Mouse (Mus musculus) liver, embryonic 15.5 days (tissue): Measurements from ENCODE around the gene Inpp5b. TPM values are rescaled to one million over a fixed set of nuclear protein-coding genes. Genes with fewer than 3 reads are reported as not detected.

ENCODE experiments used
- ATAC-seq: fragments of 200-750 bp; cut with Nextera tagmentation; 2 replicates; pipeline ENCODE4 v1.8.0; 2017; ENCODE audit warnings: moderate number of reproducible peaks, mild to moderate bottlenecking, moderate library complexity; ENCODE audit not compliant: insufficient read depth
- H3K27ac ChIP-seq: fragments of 300-500 bp; sonication (generic); replicated peaks from 2 replicates; pipeline ENCODE4 v1.5.1; 2015; ENCODE audit warnings: mild to moderate bottlenecking, inconsistent platforms
- H3K27me3 ChIP-seq: fragments of 300-500 bp; sonication (generic); 2 replicates; pipeline ENCODE4 v1.6.1; 2015; ENCODE audit warnings: mild to moderate bottlenecking, inconsistent platforms
- H3K36me3 ChIP-seq: fragments of 300-500 bp; sonication (generic); replicated peaks from 2 replicates; pipeline ENCODE4 v1.6.1; 2015; ENCODE audit warnings: moderate library complexity, mild to moderate bottlenecking, inconsistent platforms
- H3K4me1 ChIP-seq: fragments of 300-500 bp; sonication (generic); replicated peaks from 2 replicates; pipeline ENCODE4 v1.6.1; 2015; ENCODE audit warnings: inconsistent platforms
- H3K4me2 ChIP-seq: fragments of 300-500 bp; sonication (generic); 2 replicates; pipeline ENCODE4 v1.6.1; 2015; ENCODE audit warnings: moderate library complexity, mild to moderate bottlenecking, inconsistent platforms
- H3K4me3 ChIP-seq: fragments of 300-500 bp; sonication (generic); replicated peaks from 2 replicates; pipeline ENCODE4 v1.5.1; 2015; ENCODE audit warnings: mild to moderate bottlenecking, inconsistent platforms
- H3K9ac ChIP-seq: fragments of 300-500 bp; sonication (generic); 2 replicates; pipeline ENCODE4 v1.6.1; 2015; ENCODE audit warnings: moderate library complexity, mild to moderate bottlenecking, inconsistent platforms
- H3K9me3 ChIP-seq: fragments of 300-500 bp; sonication (generic); replicated peaks from 2 replicates; pipeline ENCODE4 v1.6.1; 2016; ENCODE audit warnings: inconsistent platforms
- WGBS: fragments of 180-500 bp; shearing (Covaris S2); methylation state at CpG from one replicate; pipeline ENCODE4 v1.1.7; 2015; ENCODE audit warnings: mixed read lengths; ENCODE audit not compliant: insufficient replicate concordance; 5-methylcytosine and 5-hydroxymethylcytosine counted together
- polyA plus RNA-seq: library from polyadenylated mRNA; unstranded; fragments of >200 nt; fragmentation: Nextera tagmentation; extraction: Ambion mirVana; gene quantifications from 2 replicates; pipeline ENCODE4 v1.2.1, GENCODE M21; 2015

Inpp5b gene
- polyA plus RNA-seq, 1 experiment from 2014 or later = 38.3 TPM

DNA sequence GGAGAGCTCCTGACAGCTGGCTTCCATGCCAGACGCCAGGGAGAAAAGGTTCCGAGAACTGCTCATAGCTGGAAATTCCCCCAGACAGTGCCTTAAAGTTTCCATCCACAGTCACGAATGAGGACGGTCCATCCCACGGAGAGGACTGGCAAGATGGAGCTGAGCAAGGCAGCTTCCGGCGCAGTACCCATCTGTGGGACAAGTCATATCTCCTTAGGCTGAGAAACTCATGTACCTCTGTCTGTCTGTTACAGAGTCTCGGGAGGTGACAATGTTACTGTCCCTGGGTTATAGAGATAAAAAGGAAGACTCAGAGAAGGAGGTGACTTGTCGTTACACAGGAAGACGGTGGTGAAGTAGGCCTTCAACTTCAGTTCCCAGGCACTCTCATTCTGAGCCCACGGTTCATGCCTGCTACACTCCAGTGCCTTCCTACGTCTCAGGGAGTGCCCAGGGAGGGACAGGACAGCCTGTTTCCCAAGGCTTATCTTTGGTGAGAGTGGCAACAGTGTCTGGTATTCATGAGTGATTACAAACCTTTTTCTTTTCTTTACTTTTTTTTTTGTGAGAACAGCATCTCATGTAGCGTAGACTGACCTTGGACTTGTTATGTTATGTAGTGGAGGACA is 27.4 kb downstream of the Inpp5b start:
- Histone ChIP-seq H3K36me3 (peaks cover 9% of the 10 kb centered on the region; the same call in 1 of the 2 replicates), H3K9me3 (no peaks in the 10 kb centered on the region), H3K4me3 (0 out of 2 replicates have a peak overlapping the region, but pooled peaks have one; percentile 6), H3K9ac (no peak overlapping the region), H3K4me2 (peak overlapping the region; percentile 55), H3K27me3 (no peaks in the 10 kb centered on the region), H3K27ac (peak overlapping the region; percentile 73), H3K4me1 (peaks cover 92% of the 10 kb centered on the region)
- WGBS = 19% methylated on average over 13 of the region's 13 CpGs
- ATAC-seq = peak; percentile 71

DNA sequence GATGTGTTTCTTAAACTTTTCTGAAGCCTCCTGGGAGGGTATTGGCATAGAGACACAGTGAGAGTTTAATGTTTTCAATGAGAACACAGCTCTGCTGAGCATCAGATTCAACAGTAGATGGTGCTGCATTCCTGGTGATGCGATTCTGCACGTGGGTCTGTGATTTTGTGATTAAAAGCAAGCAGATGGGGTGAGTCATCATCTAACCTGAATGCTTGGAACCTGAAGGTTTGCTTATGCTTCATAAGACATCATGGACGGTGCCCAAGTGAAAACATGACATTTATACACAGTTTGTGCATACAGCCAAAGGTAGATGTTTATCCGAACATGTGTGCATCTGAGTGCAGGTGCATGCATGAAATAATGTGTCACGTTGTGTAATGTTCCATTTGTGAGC is 29.0 kb downstream of the Inpp5b start:
- no peaks in the 10 kb centered on the region for H3K27me3 ChIP-seq
- ATAC-seq = no peak
- no peak overlapping the region for H3K4me3 ChIP-seq
- H3K4me2 ChIP-seq = no peak overlapping the region
- no peak overlapping the region for H3K9ac ChIP-seq
- H3K9me3 ChIP-seq = no peaks in the 10 kb centered on the region
- H3K36me3 ChIP-seq = peaks cover 9% of the 10 kb centered on the region; the same call in 1 of the 2 replicates
- H3K27ac ChIP-seq = peak overlapping the region; percentile 14; the same call in 1 of the 2 replicates
- WGBS = 59% methylated on average over 5 of the region's 5 CpGs
- peaks cover 97% of the 10 kb centered on the region for H3K4me1 ChIP-seq

DNA sequence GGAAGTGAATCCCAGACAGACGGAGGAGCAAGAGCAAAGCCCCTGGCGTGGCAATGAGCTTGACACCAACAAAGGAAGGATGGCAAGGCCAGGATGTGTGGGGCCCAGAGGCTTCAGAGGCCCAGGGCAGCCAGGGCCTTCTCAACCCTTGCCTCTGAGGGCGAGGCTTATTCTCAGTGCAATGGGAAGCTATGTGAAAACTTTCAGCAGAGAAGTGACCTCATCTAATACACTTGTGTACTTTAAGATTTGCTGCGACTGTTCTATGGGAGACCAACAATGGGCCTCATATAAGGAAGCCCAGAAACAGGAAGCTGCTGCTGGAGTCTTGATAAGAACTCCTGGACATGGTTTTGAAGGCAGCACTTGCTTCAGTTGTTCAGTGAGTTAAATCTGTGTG is 30.5 kb downstream of the Inpp5b start:
- Histone ChIP-seq H3K4me3 (no peak overlapping the region), H3K9me3 (no peaks in the 10 kb centered on the region), H3K27ac (peak overlapping the region; percentile 92), H3K27me3 (no peaks in the 10 kb centered on the region), H3K9ac (no peak overlapping the region), H3K4me1 (peaks cover 89% of the 10 kb centered on the region), H3K36me3 (peaks cover 21% of the 10 kb centered on the region), H3K4me2 (no peak overlapping the region)
- no peak for ATAC-seq
- WGBS = 16% methylated on average over 4 of the region's 4 CpGs

DNA sequence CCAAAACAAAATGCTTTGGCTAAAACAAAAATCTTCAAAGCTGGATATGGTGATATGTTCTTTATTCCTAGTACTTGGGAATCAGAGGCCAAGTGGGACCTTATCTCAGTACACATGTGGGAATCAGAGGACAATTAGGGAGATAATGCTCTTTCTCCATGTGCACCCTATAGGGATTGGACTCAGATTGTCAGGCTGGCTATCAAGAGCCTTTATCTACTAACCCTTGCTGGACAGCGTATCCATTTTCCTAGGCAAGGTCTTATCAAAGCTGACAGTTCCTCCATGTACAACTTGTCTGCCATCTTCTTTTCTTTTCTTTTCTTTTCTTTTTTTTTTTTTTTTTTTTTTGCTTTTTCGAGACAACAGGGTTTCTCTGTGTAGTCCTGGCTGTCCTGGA is 31.8 kb downstream of the Inpp5b start:
- H3K36me3 ChIP-seq = peaks cover 34% of the 10 kb centered on the region
- WGBS = 17% methylated on average over 2 of the region's 2 CpGs
- peak overlapping the region; percentile 92 for H3K27ac ChIP-seq
- H3K4me1 ChIP-seq = peaks cover 76% of the 10 kb centered on the region
- no peak overlapping the region for H3K9ac ChIP-seq
- no peaks in the 10 kb centered on the region for H3K9me3 ChIP-seq
- no peaks in the 10 kb centered on the region for H3K27me3 ChIP-seq
- ATAC-seq = no peak
- no peak overlapping the region for H3K4me3 ChIP-seq
- peak overlapping the region; percentile 70 for H3K4me2 ChIP-seq

DNA sequence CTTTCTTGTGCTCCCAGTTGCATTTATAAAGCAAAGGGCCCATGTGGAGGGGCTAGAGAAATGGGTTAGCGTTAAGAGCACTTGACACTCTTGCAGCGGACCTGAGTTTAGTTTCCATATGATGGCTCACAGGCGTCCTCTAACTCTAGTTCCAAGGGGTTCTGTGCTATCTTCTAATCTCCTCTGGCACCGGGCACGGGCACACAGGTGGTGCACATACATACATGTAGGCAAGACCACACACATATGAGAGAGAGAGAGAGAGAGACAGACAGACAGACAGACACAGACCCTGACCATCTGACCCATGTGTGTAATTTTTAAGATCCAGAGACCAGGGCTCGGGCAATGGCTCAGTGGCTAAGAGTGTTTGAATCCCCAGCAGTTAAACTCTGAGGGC is 32.3 kb downstream of the Inpp5b start:
- Histone ChIP-seq H3K9ac (peak overlapping the region; percentile 55), H3K27ac (peak overlapping the region; percentile 92), H3K27me3 (no peaks in the 10 kb centered on the region), H3K9me3 (no peaks in the 10 kb centered on the region), H3K4me3 (peak overlapping the region; percentile 30), H3K36me3 (peaks cover 40% of the 10 kb centered on the region), H3K4me1 (peaks cover 70% of the 10 kb centered on the region), H3K4me2 (peak overlapping the region; percentile 70)
- peak; percentile 66 for ATAC-seq
- 45% methylated on average over 6 of the region's 6 CpGs for WGBS

DNA sequence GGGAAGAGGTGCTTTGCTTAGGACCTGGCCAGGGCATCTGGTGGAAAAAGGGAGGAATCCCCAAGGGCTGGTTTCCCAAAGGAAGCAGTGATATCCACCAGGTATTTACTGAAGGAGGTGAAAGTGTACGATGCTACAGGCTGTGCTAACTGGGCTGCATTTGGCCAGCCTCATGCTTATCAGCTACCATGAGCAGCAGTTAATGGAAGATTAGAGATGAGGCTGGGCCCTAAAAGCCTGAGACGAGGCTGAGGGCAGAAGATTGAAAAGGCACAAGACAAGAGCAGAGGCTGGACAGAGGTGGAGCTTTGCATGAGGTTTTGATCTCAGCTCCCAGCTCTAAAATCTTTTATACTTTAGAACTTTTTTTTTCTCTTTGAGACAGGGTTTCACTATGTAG is 32.8 kb downstream of the Inpp5b start:
- 12% methylated on average over 2 of the region's 2 CpGs for WGBS
- peak overlapping the region; percentile 55 for H3K9ac ChIP-seq
- H3K9me3 ChIP-seq = no peaks in the 10 kb centered on the region
- peak overlapping the region; percentile 30 for H3K4me3 ChIP-seq
- peaks cover 44% of the 10 kb centered on the region for H3K36me3 ChIP-seq
- H3K4me2 ChIP-seq = peak overlapping the region; percentile 70
- peak; percentile 97 for ATAC-seq
- peak overlapping the region; percentile 92 for H3K27ac ChIP-seq
- H3K27me3 ChIP-seq = no peaks in the 10 kb centered on the region
- peaks cover 66% of the 10 kb centered on the region for H3K4me1 ChIP-seq

DNA sequence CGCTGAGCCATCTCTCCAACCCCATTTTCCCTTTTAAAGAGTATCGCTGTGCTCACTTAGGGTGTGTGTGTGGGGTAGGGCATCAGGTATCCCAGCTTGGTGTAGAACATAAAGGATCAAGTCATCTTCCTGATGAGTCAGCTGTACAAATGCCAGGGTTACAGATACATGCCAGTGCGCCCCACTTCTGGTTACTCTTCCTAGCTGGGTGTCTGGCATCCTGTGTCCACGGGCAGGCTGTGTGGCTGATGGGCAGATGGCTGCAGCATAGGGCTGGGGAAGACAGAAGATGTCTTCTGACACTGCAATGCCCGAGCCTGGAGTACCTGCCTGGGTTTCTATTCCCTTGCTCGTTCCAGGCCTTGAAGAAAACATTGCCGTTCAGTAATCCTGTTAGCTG is 39.7 kb downstream of the Inpp5b start:
- H3K9ac ChIP-seq = no peak overlapping the region
- H3K27me3 ChIP-seq = no peaks in the 10 kb centered on the region
- no peaks in the 10 kb centered on the region for H3K9me3 ChIP-seq
- H3K4me3 ChIP-seq = no peak overlapping the region
- peaks cover under 1% of the 10 kb centered on the region; the same call in 1 of the 2 replicates for H3K4me1 ChIP-seq
- no peak for ATAC-seq
- WGBS = 89% methylated on average over 7 of the region's 7 CpGs
- no peak overlapping the region for H3K4me2 ChIP-seq
- H3K36me3 ChIP-seq = peaks cover 96% of the 10 kb centered on the region
- H3K27ac ChIP-seq = no peak overlapping the region

DNA sequence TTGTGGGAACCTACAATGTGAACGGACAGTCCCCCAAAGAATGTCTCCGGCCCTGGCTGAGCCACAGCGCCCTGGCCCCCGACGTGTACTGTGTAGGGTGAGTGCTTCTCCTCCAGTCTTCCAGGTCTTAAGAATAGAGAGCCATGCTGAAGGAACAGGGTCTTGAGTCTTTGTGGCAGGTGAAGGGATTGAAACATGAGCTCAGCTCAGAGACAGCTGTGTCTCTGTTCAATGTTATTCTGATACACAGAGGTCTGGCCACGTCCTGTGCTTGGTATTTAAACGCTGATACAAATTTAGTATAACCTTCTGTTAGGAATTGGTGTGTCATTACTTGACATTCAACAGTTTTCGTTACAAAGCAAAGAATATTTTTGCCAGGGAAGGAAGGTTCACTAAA is 40.7 kb downstream of the Inpp5b start:
- Histone ChIP-seq H3K4me1 (no peaks in the 10 kb centered on the region), H3K27me3 (no peaks in the 10 kb centered on the region), H3K36me3 (peaks cover 98% of the 10 kb centered on the region), H3K4me2 (no peak overlapping the region), H3K27ac (no peak overlapping the region), H3K4me3 (no peak overlapping the region), H3K9ac (no peak overlapping the region), H3K9me3 (no peaks in the 10 kb centered on the region)
- no peak for ATAC-seq
- 85% methylated on average over 8 of the region's 8 CpGs for WGBS

DNA sequence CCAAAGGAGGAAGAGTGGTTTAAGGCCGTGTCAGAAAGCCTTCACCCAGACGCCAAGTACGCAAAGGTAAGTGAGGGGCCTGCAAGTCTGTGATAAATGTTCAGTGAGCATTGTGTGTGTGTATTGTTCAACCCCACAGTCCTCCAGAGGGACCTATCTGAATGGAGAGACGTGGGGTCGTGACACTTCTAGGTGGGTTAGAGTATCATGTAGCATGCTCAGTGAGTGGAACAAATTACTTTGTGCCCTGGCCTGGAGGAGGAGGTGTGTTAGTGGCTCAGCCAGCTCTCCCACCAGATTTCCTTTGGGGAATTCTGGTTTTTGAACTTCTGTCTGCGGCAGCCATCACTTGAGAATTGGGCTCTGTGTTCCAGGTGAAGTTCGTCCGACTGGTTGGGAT is 42.3 kb downstream of the Inpp5b start:
- 80% methylated on average over 8 of the region's 8 CpGs for WGBS
- no peaks in the 10 kb centered on the region for H3K9me3 ChIP-seq
- no peak overlapping the region for H3K4me2 ChIP-seq
- no peaks in the 10 kb centered on the region for H3K27me3 ChIP-seq
- no peak overlapping the region for H3K4me3 ChIP-seq
- no peak overlapping the region for H3K9ac ChIP-seq
- H3K36me3 ChIP-seq = peaks cover 95% of the 10 kb centered on the region
- ATAC-seq = no peak
- H3K4me1 ChIP-seq = no peaks in the 10 kb centered on the region
- H3K27ac ChIP-seq = no peak overlapping the region

DNA sequence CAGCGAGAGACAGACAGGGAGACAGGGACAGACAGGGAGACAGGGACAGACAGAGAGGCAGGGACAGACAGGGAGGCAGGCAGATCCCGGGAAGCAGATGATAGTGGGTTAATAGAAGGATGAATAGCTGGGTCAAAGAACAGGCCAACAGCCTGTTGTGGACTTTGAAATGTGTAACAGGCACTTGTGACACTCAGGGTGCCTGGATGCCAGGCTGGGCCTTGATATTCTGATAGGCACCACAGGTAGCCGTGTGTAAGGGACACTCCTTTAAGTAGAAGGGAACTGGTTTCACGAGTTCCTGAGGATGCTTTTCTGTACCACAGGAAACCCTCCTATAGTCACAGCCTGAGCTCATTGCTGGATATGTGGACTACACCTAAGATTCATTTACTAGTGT is 48.4 kb downstream of the Inpp5b start:
- Histone ChIP-seq H3K27ac (no peak overlapping the region), H3K9ac (no peak overlapping the region), H3K4me3 (no peak overlapping the region), H3K4me2 (no peak overlapping the region), H3K4me1 (no peaks in the 10 kb centered on the region), H3K9me3 (no peaks in the 10 kb centered on the region), H3K27me3 (no peaks in the 10 kb centered on the region), H3K36me3 (peaks cover 98% of the 10 kb centered on the region)
- WGBS = 80% methylated on average over 4 of the region's 4 CpGs
- ATAC-seq = no peak

DNA sequence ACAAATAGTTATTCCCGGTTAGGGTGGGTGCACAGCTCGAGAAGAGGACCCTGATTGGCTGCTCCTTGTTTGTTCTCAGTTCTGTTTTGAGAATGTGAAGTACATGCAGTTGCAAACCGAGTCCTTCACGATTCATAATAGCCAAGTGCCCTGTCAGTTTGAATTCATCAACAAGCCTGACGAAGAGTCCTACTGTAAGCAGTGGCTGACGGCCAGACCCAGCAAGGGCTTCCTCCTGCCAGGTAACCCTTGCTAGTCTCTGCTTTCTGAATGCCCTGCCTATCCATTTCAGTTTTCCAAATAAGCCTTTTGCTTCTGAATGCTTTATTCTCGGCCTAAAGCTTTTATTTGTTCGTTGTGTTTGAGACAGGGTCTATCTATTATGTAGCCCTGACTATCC is 50.5 kb downstream of the Inpp5b start:
- Histone ChIP-seq H3K9me3 (no peaks in the 10 kb centered on the region), H3K4me1 (no peaks in the 10 kb centered on the region), H3K4me2 (no peak overlapping the region), H3K27me3 (no peaks in the 10 kb centered on the region), H3K36me3 (peaks cover 96% of the 10 kb centered on the region), H3K4me3 (no peak overlapping the region), H3K9ac (no peak overlapping the region), H3K27ac (no peak overlapping the region)
- WGBS = 86% methylated on average over 8 of the region's 8 CpGs
- ATAC-seq = no peak

DNA sequence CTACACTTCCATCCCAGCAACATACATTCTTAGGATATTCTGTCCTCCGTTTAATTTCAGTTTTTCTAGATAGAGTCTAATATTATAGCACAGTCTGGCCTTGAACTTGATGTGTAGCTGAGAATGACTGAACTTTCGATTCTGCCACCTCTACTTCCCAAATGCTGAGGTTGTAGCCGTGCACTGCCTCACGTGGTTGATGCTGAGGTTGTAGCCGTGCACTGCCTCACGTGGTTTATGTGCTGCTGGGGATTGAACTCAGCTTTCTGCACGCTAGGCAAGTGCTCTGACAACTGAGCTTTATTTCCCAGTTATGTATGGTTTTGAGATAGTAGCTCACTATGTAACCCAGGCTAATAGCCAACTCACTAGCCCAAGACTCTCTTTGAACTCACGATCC is 54.5 kb downstream of the Inpp5b start:
- 83% methylated on average over 8 of the region's 8 CpGs for WGBS
- no peak overlapping the region for H3K9ac ChIP-seq
- peaks cover 98% of the 10 kb centered on the region for H3K36me3 ChIP-seq
- H3K27me3 ChIP-seq = no peaks in the 10 kb centered on the region
- no peak overlapping the region for H3K4me3 ChIP-seq
- H3K9me3 ChIP-seq = no peaks in the 10 kb centered on the region
- ATAC-seq = no peak
- H3K4me1 ChIP-seq = peaks cover 2% of the 10 kb centered on the region; the same call in 1 of the 2 replicates
- no peak overlapping the region for H3K27ac ChIP-seq
- H3K4me2 ChIP-seq = no peak overlapping the region
